Mouse (Mus musculus) lung, embryonic 15.5 days (tissue): ENCODE results near the gene Gm28635. TPM values are rescaled to one million over a fixed set of nuclear protein-coding genes. Genes with fewer than 3 reads are reported as not detected.

Source experiments
- ATAC-seq: fragments of 200-750 bp; cut with Nextera tagmentation; 2 replicates; pipeline ENCODE4 v1.8.0; 2017; ENCODE audit warnings: moderate number of reproducible peaks, borderline replicate concordance; ENCODE audit not compliant: low FRiP score, low TSS enrichment; ENCODE audit errors: extremely low read depth
- H3K27ac ChIP-seq: fragments of 300-500 bp; sonication (generic); 2 replicates; pipeline ENCODE4 v1.5.1; 2015; ENCODE audit warnings: moderate library complexity, mild to moderate bottlenecking, inconsistent platforms
- H3K27me3 ChIP-seq: fragments of 300-500 bp; sonication (generic); 2 replicates; pipeline ENCODE4 v1.6.1; 2015; ENCODE audit warnings: inconsistent platforms
- H3K36me3 ChIP-seq: fragments of 300-500 bp; sonication (generic); 2 replicates; pipeline ENCODE4 v1.6.1; 2015; ENCODE audit warnings: inconsistent platforms
- H3K4me1 ChIP-seq: fragments of 300-500 bp; sonication (generic); 2 replicates; pipeline ENCODE4 v1.6.1; 2015; ENCODE audit warnings: inconsistent platforms
- H3K4me2 ChIP-seq: fragments of 300-500 bp; sonication (generic); 2 replicates; pipeline ENCODE4 v1.6.1; 2015; ENCODE audit warnings: inconsistent platforms, mild to moderate bottlenecking, moderate library complexity
- H3K4me3 ChIP-seq: fragments of 300-500 bp; sonication (generic); 2 replicates; pipeline ENCODE4 v1.5.1; 2015; ENCODE audit warnings: mild to moderate bottlenecking, inconsistent platforms
- H3K9ac ChIP-seq: fragments of 300-500 bp; sonication (generic); 2 replicates; pipeline ENCODE4 v1.6.1; 2015; ENCODE audit warnings: inconsistent platforms
- H3K9me3 ChIP-seq: fragments of 300-500 bp; sonication (generic); 2 replicates; pipeline ENCODE4 v1.6.1; 2016; ENCODE audit warnings: inconsistent platforms
- WGBS: fragments of 180-500 bp; shearing (Covaris S2); methylation state at CpG from one replicate; pipeline ENCODE4 v1.1.7; 2015; 5-methylcytosine and 5-hydroxymethylcytosine counted together
- polyA plus RNA-seq: library from polyadenylated mRNA; unstranded; fragments of >200 nt; fragmentation: Nextera tagmentation; extraction: Ambion mirVana; gene quantifications from 2 replicates; pipeline ENCODE4 v1.2.1, GENCODE M21; 2015

Gene Gm28635
- polyA plus RNA-seq, 1 experiment from 2014 or later: not detected

- H3K36me3 ChIP-seq: peaks cover 10% of the 10 kb centered on the region
- no peaks in the 10 kb centered on the region for H3K27me3 ChIP-seq
- H3K27ac ChIP-seq: peak within 1 kb of the TSS; percentile 97
- H3K9ac ChIP-seq: peak within 1 kb of the TSS; percentile 96
- peaks cover 13% of the 10 kb centered on the region for H3K4me1 ChIP-seq
- H3K4me2 ChIP-seq: peak within 1 kb of the TSS; percentile 73
- WGBS: under 1% methylated on average over 66 of the region's 107 CpGs
- ATAC-seq: peak; percentile 95
- H3K9me3 ChIP-seq: no peaks in the 10 kb centered on the region
- peak within 1 kb of the TSS; percentile 94 for H3K4me3 ChIP-seq
Measured at GRCm38 (mm10) chr2:84714811-84715561, 37.1 kb upstream of the Gm28635 start, which contains the start of gene Zdhhc5. Zdhhc5 (minus strand) TSS chr2:84715180.

GRCm38 (mm10) chr2:84714422-84714810 lies 36.6 kb upstream of the Gm28635 start:
- H3K9me3 ChIP-seq: no peaks in the 10 kb centered on the region
- peak overlapping the region; percentile 94 for H3K4me3 ChIP-seq
- peaks cover 13% of the 10 kb centered on the region for H3K36me3 ChIP-seq
- H3K4me2 ChIP-seq: peak overlapping the region; percentile 54
- under 1% methylated on average over 12 of the region's 26 CpGs for WGBS
- H3K4me1 ChIP-seq: peaks cover 13% of the 10 kb centered on the region
- H3K9ac ChIP-seq: peak overlapping the region; percentile 96
- peak overlapping the region; percentile 97 for H3K27ac ChIP-seq
- peak; percentile 5; the same call in 1 of the 2 replicates for ATAC-seq
- no peaks in the 10 kb centered on the region for H3K27me3 ChIP-seq

GRCm38 (mm10) chr2:84711898-84712297 lies 34.1 kb upstream of the Gm28635 start:
- Histone ChIP-seq H3K4me3 (no peak overlapping the region), H3K27me3 (no peaks in the 10 kb centered on the region), H3K4me1 (peaks cover 15% of the 10 kb centered on the region), H3K9me3 (no peaks in the 10 kb centered on the region), H3K9ac (no peak overlapping the region), H3K36me3 (peaks cover 19% of the 10 kb centered on the region), H3K4me2 (no peak overlapping the region), H3K27ac (no peak overlapping the region)
- no peak for ATAC-seq
- WGBS: 86% methylated on average over 2 of the region's 2 CpGs

- H3K9me3 ChIP-seq: no peaks in the 10 kb centered on the region
- H3K4me3 ChIP-seq: no peak overlapping the region
- 0 out of 2 replicates have a peak, but pooled peaks cover 5% of the 10 kb centered on the region for H3K4me1 ChIP-seq
- WGBS: 66% methylated on average over 1 of the region's 1 CpGs
- H3K9ac ChIP-seq: no peak overlapping the region
- H3K27ac ChIP-seq: no peak overlapping the region
- no peak overlapping the region for H3K4me2 ChIP-seq
- peaks cover 20% of the 10 kb centered on the region for H3K36me3 ChIP-seq
- no peak for ATAC-seq
- no peaks in the 10 kb centered on the region for H3K27me3 ChIP-seq
Measured at GRCm38 (mm10) chr2:84707523-84707922, 29.7 kb upstream of the Gm28635 start.

- Histone ChIP-seq H3K9ac (no peak overlapping the region), H3K4me2 (no peak overlapping the region), H3K9me3 (no peaks in the 10 kb centered on the region), H3K27me3 (no peaks in the 10 kb centered on the region), H3K4me3 (no peak overlapping the region), H3K27ac (no peak overlapping the region), H3K4me1 (0 out of 2 replicates have a peak, but pooled peaks cover 5% of the 10 kb centered on the region), H3K36me3 (peaks cover 29% of the 10 kb centered on the region)
- WGBS: 82% methylated on average over 1 of the region's 1 CpGs
- no peak for ATAC-seq
Measured at GRCm38 (mm10) chr2:84705295-84705694, 27.5 kb upstream of the Gm28635 start.

- Histone ChIP-seq H3K36me3 (peaks cover 21% of the 10 kb centered on the region), H3K9me3 (no peaks in the 10 kb centered on the region), H3K4me2 (no peak overlapping the region), H3K4me3 (no peak overlapping the region), H3K27ac (no peak overlapping the region), H3K9ac (no peak overlapping the region), H3K27me3 (no peaks in the 10 kb centered on the region), H3K4me1 (0 out of 2 replicates have a peak, but pooled peaks cover 5% of the 10 kb centered on the region)
- 79% methylated on average over 5 of the region's 5 CpGs for WGBS
- no peak for ATAC-seq
Measured at GRCm38 (mm10) chr2:84704329-84704728, 26.5 kb upstream of the Gm28635 start.

- Histone ChIP-seq H3K27ac (no peak overlapping the region), H3K9me3 (no peaks in the 10 kb centered on the region), H3K9ac (no peak overlapping the region), H3K4me3 (no peak overlapping the region), H3K4me1 (0 out of 2 replicates have a peak, but pooled peaks cover under 1% of the 10 kb centered on the region), H3K4me2 (no peak overlapping the region), H3K27me3 (no peaks in the 10 kb centered on the region), H3K36me3 (peaks cover 19% of the 10 kb centered on the region)
- ATAC-seq: no peak
- WGBS: 100% methylated on average over 1 of the region's 1 CpGs
Measured at GRCm38 (mm10) chr2:84703497-84703896, 25.7 kb upstream of the Gm28635 start.

GRCm38 (mm10) chr2:84695007-84695695 lies 17.3 kb upstream of the Gm28635 start:
- H3K4me3 ChIP-seq: no peak overlapping the region
- H3K27ac ChIP-seq: no peak overlapping the region
- ATAC-seq: peak; percentile 85; the same call in 1 of the 2 replicates
- H3K9ac ChIP-seq: no peak overlapping the region
- WGBS: 67% methylated on average over 5 of the region's 5 CpGs
- no peaks in the 10 kb centered on the region for H3K9me3 ChIP-seq
- peaks cover 55% of the 10 kb centered on the region for H3K36me3 ChIP-seq
- no peak overlapping the region for H3K4me2 ChIP-seq
- no peaks in the 10 kb centered on the region for H3K4me1 ChIP-seq
- H3K27me3 ChIP-seq: no peaks in the 10 kb centered on the region

GRCm38 (mm10) chr2:84690050-84690449 lies 12.2 kb upstream of the Gm28635 start:
- Histone ChIP-seq H3K27ac (no peak overlapping the region), H3K9me3 (no peaks in the 10 kb centered on the region), H3K4me2 (no peak overlapping the region), H3K4me3 (no peak overlapping the region), H3K9ac (no peak overlapping the region), H3K4me1 (no peaks in the 10 kb centered on the region), H3K36me3 (peaks cover 88% of the 10 kb centered on the region), H3K27me3 (no peaks in the 10 kb centered on the region)
- 81% methylated on average over 12 of the region's 12 CpGs for WGBS
- ATAC-seq: no peak

GRCm38 (mm10) chr2:84688080-84688844 lies 10.4 kb upstream of the Gm28635 start:
- no peak overlapping the region for H3K4me3 ChIP-seq
- H3K27me3 ChIP-seq: no peaks in the 10 kb centered on the region
- H3K9me3 ChIP-seq: no peaks in the 10 kb centered on the region
- no peak for ATAC-seq
- peaks cover 80% of the 10 kb centered on the region for H3K36me3 ChIP-seq
- H3K4me1 ChIP-seq: no peaks in the 10 kb centered on the region
- no peak overlapping the region for H3K27ac ChIP-seq
- 74% methylated on average over 2 of the region's 2 CpGs for WGBS
- H3K4me2 ChIP-seq: no peak overlapping the region
- H3K9ac ChIP-seq: no peak overlapping the region

GRCm38 (mm10) chr2:84682605-84683183 lies 4.9 kb upstream of the Gm28635 start:
- Histone ChIP-seq H3K4me1 (peaks cover 8% of the 10 kb centered on the region), H3K27me3 (no peaks in the 10 kb centered on the region), H3K36me3 (peaks cover 34% of the 10 kb centered on the region), H3K9me3 (no peaks in the 10 kb centered on the region), H3K4me2 (no peak overlapping the region), H3K4me3 (no peak overlapping the region), H3K9ac (no peak overlapping the region), H3K27ac (no peak overlapping the region)
- 69% methylated on average over 6 of the region's 6 CpGs for WGBS
- ATAC-seq: no peak
